Mouse (Mus musculus) heart, postnatal 36 days (tissue): ENCODE measurements around the gene Paics. TPM values are rescaled to one million over a fixed set of nuclear protein-coding genes. Genes with fewer than 3 reads are reported as not detected.
"Not testable (repeated sequence)": the region's sequence is repeated elsewhere in the genome, so short reads cannot be mapped to it uniquely, and the experiment has no call there.

Source experiments
- DNase-seq, 2 experiments: peaks; one replicate each; pipeline ENCODE4 v3.0.0; 2021 to 2022
- intact Hi-C: fragments of 180-260 bp; cut with DNase I; formaldehyde crosslinking; loops from one replicate; pipeline ENCODE4 v1.15.1; 2025
- total RNA-seq, 2 experiments: library from RNA; stranded (reverse); gene quantifications; 2 replicates each; pipeline ENCODE4 v1.2.3; 2021

Paics gene
- 100 to 1,000 TPM; 159 to 162 TPM for total RNA-seq

DNA sequence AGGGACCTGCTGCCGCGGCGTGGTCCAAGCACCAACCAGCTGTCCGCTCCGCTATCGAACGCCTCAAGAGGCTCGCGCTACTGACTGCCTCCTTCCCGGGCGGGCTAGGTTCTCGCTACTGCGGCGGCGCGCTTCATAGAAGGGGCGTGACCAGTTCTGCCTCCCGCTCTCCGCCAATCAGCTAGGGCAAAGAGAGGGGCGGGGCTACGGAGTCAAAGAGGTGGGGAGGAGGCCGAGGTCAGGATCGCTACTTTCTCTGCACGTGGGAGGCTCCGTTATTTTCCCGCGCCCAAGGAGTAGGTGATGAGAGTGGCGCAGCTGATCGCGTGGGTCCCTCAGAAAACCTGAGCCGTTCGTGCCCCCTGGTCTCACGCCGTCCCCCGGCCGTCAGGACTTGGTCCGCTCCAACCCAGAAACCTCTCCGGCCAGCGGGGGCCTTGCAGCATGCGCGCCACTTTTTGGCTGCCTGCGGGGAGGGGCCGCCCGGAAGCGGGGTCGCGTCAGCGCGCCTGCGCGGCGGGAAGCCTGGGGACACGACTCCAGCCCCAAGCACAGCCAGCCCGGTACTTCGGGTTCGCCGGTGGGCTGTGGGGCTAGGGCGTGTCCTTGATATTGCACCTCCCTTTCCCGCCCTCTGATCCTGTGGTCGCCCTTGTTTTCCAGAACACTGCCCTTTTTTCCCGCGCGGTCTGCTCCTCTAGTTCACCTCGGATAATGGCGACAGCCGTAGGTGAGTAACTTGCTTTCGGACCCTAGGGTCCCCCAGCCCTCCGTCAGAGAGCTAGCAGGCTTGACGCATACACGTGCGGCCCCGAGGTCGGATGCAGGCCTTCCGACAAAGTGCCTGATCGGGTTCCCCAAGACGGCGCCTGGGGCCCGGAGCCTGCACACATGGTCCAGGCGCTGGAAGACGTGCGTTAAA, at the start of gene Paics, which contains the start of gene Ppat:
Gene Paics, plus strand, starts transcription at position 202 of the 922 bp plus-strand sequence.
Gene Ppat, minus strand, starts transcription at position 473 of the 922 bp plus-strand sequence.
- DNase-seq, result peak; percentile 97 to 99
- intact Hi-C loops, result loop anchor here (1.0 kb wide), 2 partner anchors 23 to 46 kb away; partner anchors contain the start of genes Aasdh and Srp72

- intact Hi-C loops, result no loop called here
- DNase-seq, result no peak
Measured at GRCm38 (mm10) chr5:76902131-76902530, 49.0 kb upstream of the Paics start.

- intact Hi-C loops, result loop anchor here (1.0 to 2.0 kb wide), 2 partner anchors 46 to 70 kb away; partner anchors contain the start of genes Paics, Ppat and Srp72
- no peak for DNase-seq
Measured at GRCm38 (mm10) chr5:76904713-76905404, 46.2 kb upstream of the Paics start.

DNA sequence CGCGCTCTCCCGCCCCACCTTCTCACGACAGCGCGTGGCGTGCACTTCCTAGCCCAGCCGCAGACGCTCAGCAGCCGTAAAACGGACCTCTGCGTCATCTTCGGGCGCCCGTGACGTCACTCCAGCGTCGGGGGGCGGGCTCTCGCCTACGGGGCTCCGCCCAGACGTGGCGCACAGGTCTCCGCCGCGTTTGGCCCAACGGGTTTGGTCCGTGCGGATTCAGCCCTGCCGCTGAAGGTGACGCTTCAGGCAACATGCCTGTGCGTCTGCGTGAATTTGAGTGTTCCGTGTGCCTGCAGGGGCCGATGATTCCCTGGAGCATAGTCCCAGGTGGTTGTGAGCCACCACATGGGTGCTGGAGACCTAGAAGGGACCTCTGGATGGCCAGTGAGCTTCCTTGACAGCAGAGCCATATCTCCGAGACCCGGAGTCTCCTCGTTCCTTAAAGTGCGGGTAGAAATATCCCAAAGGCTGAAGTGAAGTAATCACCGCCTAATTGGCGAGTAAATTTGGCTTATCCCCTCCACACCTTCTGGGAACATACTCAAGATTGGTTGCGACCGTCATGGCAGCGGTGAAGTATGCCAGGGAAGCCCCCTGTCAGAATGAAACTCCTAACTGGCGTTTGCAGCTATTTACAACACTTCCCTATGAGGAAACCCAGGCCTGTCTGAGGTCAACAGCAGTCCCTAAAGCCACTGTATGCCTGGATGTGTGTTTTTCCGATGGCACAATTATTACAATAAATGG, 45.5 kb upstream of the Paics start, which contains the start of gene Aasdh:
Gene Aasdh, minus strand, starts transcription at position 110 of the 750 bp plus-strand sequence.
- peak; percentile 97 to 99 for DNase-seq
- intact Hi-C loops, result loop anchor here (1.0 to 2.0 kb wide), 2 partner anchors 46 to 69 kb away; partner anchors contain the start of genes Paics, Ppat and Srp72

- intact Hi-C loops, result no loop called here
- DNase-seq, result no peak
Measured at GRCm38 (mm10) chr5:76906155-76906499, 45.0 kb upstream of the Paics start.

- intact Hi-C loops, result no loop called here
Measured at GRCm38 (mm10) chr5:76910807-76911206, 40.3 kb upstream of the Paics start.

GRCm38 (mm10) chr5:76912522-76912921, 38.6 kb upstream of the Paics start:
- intact Hi-C loops, DNase-seq: not testable (repeated sequence)

More at GRCm38 (mm10) chr5:76910807-76911206, 40.3 kb upstream of the Paics start:
- no peak for DNase-seq

GRCm38 (mm10) chr5:76922833-76923232, 28.3 kb upstream of the Paics start:
- intact Hi-C loops, result no loop called here
- no peak for DNase-seq

- intact Hi-C loops, result no loop called here
- peak; percentile 68 to 71 for DNase-seq
Measured at GRCm38 (mm10) chr5:76923428-76923827, 27.7 kb upstream of the Paics start.

GRCm38 (mm10) chr5:76924296-76924695, 26.8 kb upstream of the Paics start:
- intact Hi-C loops, result no loop called here
- DNase-seq, result no peak

DNA sequence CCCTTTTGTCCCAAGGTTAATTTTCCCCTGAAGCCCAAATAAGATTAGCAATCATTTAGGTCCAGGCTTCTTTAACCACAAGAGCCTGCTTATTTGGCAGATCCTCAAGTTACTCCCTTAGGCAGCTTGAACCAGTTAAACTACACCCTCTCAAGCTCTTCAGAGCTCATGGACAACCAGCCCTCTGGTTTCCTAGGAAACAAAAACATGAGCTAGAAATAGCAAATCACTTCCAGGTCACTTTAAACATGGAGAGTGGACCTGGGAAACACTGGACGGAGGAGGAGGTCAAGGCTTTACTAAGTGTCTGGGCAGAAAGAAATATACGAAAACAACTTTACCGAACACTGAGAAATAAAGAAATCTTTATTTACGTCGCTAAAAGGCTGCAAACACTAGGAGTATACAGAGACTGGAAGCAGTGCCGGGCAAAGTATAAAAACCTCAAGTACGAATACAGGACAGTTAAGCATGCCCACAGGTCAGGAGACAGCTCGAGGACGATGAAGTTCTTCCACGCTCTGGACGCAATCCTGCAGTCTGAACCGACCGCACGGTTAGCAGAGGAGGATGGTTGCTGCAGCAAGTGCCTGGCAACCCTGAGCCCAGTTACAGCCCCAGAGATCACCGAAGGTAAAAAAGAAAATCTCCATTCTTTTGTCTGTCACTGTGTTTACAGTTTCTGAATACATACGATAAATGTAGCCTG, 22.8 kb upstream of the Paics start:
- intact Hi-C loops, result no loop called here
- peak; percentile 18 to 31 for DNase-seq

GRCm38 (mm10) chr5:76929180-76929877, 21.8 kb upstream of the Paics start:
- intact Hi-C loops, result no loop called here
- peak in 1 of 2 experiments; percentile 11 for DNase-seq

DNA sequence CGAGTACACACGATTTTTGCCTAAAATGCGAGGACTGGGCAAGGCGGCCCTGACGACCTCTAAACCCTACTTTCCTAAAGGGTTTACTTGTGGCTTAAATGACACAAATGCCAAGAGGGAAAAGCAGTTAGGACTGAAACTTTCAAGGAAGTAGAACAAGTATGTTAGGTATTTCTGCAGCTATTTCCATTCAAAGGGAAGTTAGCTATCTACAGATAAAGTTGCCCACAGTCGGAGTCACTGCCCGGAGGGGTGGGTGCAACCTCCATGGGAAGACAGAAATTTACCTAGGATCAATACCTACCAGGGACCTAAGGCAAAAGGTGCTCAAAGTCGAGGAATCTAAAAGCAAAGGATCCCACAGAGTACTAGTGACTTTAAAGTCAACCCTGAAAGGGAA, 11.4 kb upstream of the Paics start:
- DNase-seq, result no peak
- intact Hi-C loops, result no loop called here

- intact Hi-C loops, result no loop called here
- DNase-seq, result no peak
Measured at GRCm38 (mm10) chr5:76941975-76942374, 9.1 kb upstream of the Paics start.

GRCm38 (mm10) chr5:76942505-76942904, 8.6 kb upstream of the Paics start:
- intact Hi-C loops, result no loop called here
- DNase-seq, result no peak

GRCm38 (mm10) chr5:76944965-76945677, 6.0 kb upstream of the Paics start:
- intact Hi-C loops, result no loop called here
- DNase-seq, result no peak

DNA sequence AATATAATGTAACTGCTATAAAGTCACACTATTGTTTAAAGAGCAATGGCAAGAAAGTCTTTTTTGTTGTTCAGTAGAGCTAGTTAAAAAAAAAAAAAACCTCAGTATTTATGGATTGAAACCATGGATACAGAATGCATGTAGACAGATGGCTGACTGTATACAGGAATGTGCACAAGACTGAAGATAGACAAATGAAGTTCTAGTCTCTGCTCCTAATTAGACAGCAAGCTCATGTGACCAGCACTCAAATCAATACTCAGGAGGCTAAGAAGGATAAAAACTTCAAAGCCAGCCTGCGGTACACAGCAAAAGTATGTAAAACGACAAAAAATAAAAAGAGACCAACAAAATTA, 5.5 kb upstream of the Paics start:
- intact Hi-C loops, result no loop called here
- DNase-seq, result no peak

GRCm38 (mm10) chr5:76947142-76947541, 4.0 kb upstream of the Paics start:
- intact Hi-C loops, result no loop called here
- DNase-seq, result no peak

DNA sequence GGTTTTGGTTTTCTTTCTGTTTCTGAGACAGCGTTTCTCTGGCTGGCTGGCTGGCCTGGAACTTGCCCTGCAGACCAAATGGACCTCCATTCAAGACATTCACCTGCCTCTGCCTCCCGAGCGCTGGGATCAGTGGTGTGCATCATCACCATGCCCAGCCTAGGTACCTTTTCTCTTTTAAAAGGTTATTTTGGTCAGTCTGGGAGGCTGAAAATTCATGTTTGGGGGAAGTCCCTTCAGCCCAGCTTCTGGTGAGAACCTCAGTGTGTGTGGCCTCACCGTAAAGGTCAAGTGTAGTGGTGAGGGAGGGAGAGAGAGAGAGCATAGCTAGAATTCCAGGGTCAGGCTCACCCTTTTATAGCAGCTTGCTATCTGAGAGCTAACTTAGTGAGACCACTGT, 3.3 kb upstream of the Paics start:
- intact Hi-C loops, result no loop called here

More for the DNA sequence above, 3.3 kb upstream of the Paics start:
- no peak for DNase-seq
